Mouse (Mus musculus) cortical plate, adult 2 months (tissue): ENCODE data around the gene Gm5134.
A peak's percentile ranks its signal among the peaks of the same experiment; 100 is the strongest.

Source experiments
- CTCF ChIP-seq: fragments of 200-500 bp; IDR thresholded peaks from 2 replicates; pipeline ENCODE4 v1.5.1; 2011; ENCODE audit warnings: mild to moderate bottlenecking, control low read depth, low read length; ENCODE audit not compliant: insufficient read depth; ENCODE audit errors: extremely low read depth
- POLR2A ChIP-seq: fragments of 200-500 bp; IDR thresholded peaks from 2 replicates; pipeline ENCODE4 v1.6.1; 2011; ENCODE audit warnings: mild to moderate bottlenecking, low read length, control low read depth; ENCODE audit not compliant: insufficient read depth; ENCODE audit errors: extremely low read depth

- peak; percentile 46 for TF ChIP-seq CTCF
- no peak; the same call in 1 of the 2 replicates for TF ChIP-seq POLR2A
Measured at GRCm38 (mm10) chr10:76032402-76033118, 78.2 kb downstream of the Gm5134 start, which contains the start of gene Zfp280b.
